Mouse (Mus musculus) lung, postnatal 0 days (tissue): ENCODE results near the gene Tcf15. TPM values are rescaled to one million over a fixed set of nuclear protein-coding genes. Genes with fewer than 3 reads are reported as not detected.
A peak's percentile ranks its signal among the peaks of the same experiment; 100 is the strongest.

ENCODE experiments used
- ATAC-seq: fragments of 200-750 bp; cut with Nextera tagmentation; 2 replicates; pipeline ENCODE4 v1.8.0; 2017; ENCODE audit warnings: moderate library complexity
- DNase-seq: peaks from one replicate; pipeline ENCODE4 v3.0.0-alpha.2; 2016; ENCODE audit warnings: low spot score
- H3K27ac ChIP-seq: fragments of 300-500 bp; sonication (generic); 2 replicates; pipeline ENCODE4 v1.5.1; 2014; ENCODE audit warnings: antibody characterized with exemption, mild to moderate bottlenecking, low read length, mixed read lengths
- H3K27me3 ChIP-seq: fragments of 300-500 bp; sonication (generic); replicated peaks from 2 replicates; pipeline ENCODE4 v1.6.1; 2014; ENCODE audit warnings: low read length, mixed read lengths; ENCODE audit not compliant: insufficient read depth
- H3K36me3 ChIP-seq: fragments of 300-500 bp; sonication (generic); 2 replicates; pipeline ENCODE4 v1.6.1; 2014; ENCODE audit warnings: low read length, mixed read lengths; ENCODE audit not compliant: insufficient read depth
- H3K4me1 ChIP-seq: fragments of 300-500 bp; sonication (generic); 2 replicates; pipeline ENCODE4 v1.6.1; 2014; ENCODE audit warnings: antibody characterized with exemption, low read depth, low read length, mixed read lengths; ENCODE audit not compliant: insufficient read depth
- H3K4me2 ChIP-seq: fragments of 300-500 bp; sonication (generic); replicated peaks from 2 replicates; pipeline ENCODE4 v1.6.1; 2014; ENCODE audit warnings: low read depth, mild to moderate bottlenecking, low read length, moderate library complexity, mixed read lengths
- H3K4me3 ChIP-seq: fragments of 300-500 bp; sonication (generic); 2 replicates; pipeline ENCODE4 v1.5.1; 2014; ENCODE audit warnings: low read depth, low read length
- H3K9ac ChIP-seq: fragments of 300-500 bp; sonication (generic); replicated peaks from 2 replicates; pipeline ENCODE4 v1.6.1; 2014; ENCODE audit warnings: low read depth, mild to moderate bottlenecking
- H3K9me3 ChIP-seq: fragments of 300-500 bp; sonication (generic); 2 replicates; pipeline ENCODE4 v1.6.1; 2016; ENCODE audit warnings: low read length, mixed read lengths
- CTCF ChIP-seq: IDR thresholded peaks from 2 replicates; pipeline ENCODE4 v1.5.1; 2016; ENCODE audit warnings: antibody characterized with exemption, mild to moderate bottlenecking
- EP300 ChIP-seq: IDR thresholded peaks from 2 replicates; pipeline ENCODE4 v1.6.1; 2016; ENCODE audit warnings: antibody characterized with exemption, mild to moderate bottlenecking, control low read depth
- WGBS: fragments of 180-500 bp; shearing (Covaris S2); extraction: QIAGEN DNeasy Blood & Tissue Kit; methylation state at CpG from one replicate; pipeline ENCODE4 v1.1.7; 2014; 5-methylcytosine and 5-hydroxymethylcytosine counted together
- polyA plus RNA-seq: library from polyadenylated mRNA; unstranded; fragments of >200 nt; fragmentation: Nextera tagmentation; extraction: Ambion mirVana; gene quantifications from 2 replicates; pipeline ENCODE4 v1.2.1, GENCODE M21; 2015

Tcf15 gene
- polyA plus RNA-seq, 1 experiment from 2014 or later: 2.0 TPM

DNA sequence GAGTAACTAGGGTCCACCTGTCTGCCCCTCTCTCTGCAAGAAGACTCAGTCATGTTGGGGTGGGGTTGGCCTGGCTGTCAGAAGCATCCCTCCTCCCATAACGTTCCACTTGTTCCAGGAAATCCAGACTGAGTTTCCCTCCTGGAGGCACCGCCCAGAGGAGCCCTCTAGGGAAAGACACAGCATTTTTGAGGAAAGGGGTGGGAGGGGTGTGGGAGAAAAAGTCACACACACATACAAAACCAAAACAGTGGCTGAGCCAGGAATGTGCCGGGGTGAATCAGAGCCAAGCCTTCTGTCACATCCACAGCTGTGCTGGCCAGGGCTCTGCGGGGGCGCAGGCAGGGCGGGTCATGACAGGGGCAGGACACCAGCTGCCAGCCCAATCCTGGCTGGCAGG, 37.0 kb downstream of the Tcf15 start:
- peak; percentile 80 for DNase-seq
- Histone ChIP-seq H3K4me3 (no peak overlapping the region), H3K27me3 (no peaks in the 10 kb centered on the region), H3K4me2 (no peak overlapping the region), H3K9me3 (no peaks in the 10 kb centered on the region), H3K27ac (no peak overlapping the region), H3K36me3 (no peaks in the 10 kb centered on the region), H3K9ac (no peak overlapping the region), H3K4me1 (no peaks in the 10 kb centered on the region; the same call in 1 of the 2 replicates)
- ATAC-seq: peak; percentile 96
- 21% methylated on average over 6 of the region's 6 CpGs for WGBS
- TF ChIP-seq EP300: peak; percentile 73
- TF ChIP-seq CTCF: no peak; the same call in none of the 2 replicates

DNA sequence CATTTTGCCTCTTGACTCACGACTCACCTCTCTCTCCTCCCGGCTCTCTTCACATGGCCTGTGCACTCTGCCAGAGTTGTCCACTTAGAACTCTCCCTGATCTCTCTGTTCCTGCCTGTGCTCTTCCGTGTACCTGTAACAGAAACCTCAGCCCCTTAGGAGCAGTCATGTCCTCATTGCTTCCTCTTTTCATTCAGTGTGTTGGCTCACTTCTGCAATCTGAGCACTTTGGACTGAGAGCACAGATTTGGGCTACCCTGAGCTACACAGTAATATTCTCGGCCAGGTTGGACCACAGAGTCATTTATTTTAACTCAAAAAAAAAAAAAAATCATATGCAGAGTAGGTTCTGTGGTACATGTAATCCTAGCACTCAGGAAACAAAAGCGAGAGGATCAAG, 43.8 kb downstream of the Tcf15 start:
- Histone ChIP-seq H3K4me1 (no peaks in the 10 kb centered on the region), H3K27me3 (no peaks in the 10 kb centered on the region), H3K4me2 (no peak overlapping the region), H3K9ac (no peak overlapping the region), H3K36me3 (no peaks in the 10 kb centered on the region), H3K4me3 (no peak overlapping the region), H3K9me3 (no peaks in the 10 kb centered on the region), H3K27ac (no peak overlapping the region)
- ATAC-seq: no peak
- TF ChIP-seq EP300 (no peak), CTCF (no peak)
- 74% methylated on average over 5 of the region's 5 CpGs for WGBS
- no peak for DNase-seq

- Histone ChIP-seq H3K4me1 (no peaks in the 10 kb centered on the region), H3K4me3 (no peak overlapping the region), H3K27ac (no peak overlapping the region), H3K36me3 (no peaks in the 10 kb centered on the region), H3K9ac (no peak overlapping the region), H3K4me2 (no peak overlapping the region), H3K9me3 (no peaks in the 10 kb centered on the region), H3K27me3 (no peaks in the 10 kb centered on the region)
- 44% methylated on average over 7 of the region's 7 CpGs for WGBS
- DNase-seq (no peak), ATAC-seq (peak; percentile 33; the same call in 1 of the 2 replicates)
- TF ChIP-seq CTCF: no peak
- TF ChIP-seq EP300: no peak
These were observed 45.9 kb downstream of the Tcf15 start for GRCm38 (mm10) chr2:152189213-152189612.

DNA sequence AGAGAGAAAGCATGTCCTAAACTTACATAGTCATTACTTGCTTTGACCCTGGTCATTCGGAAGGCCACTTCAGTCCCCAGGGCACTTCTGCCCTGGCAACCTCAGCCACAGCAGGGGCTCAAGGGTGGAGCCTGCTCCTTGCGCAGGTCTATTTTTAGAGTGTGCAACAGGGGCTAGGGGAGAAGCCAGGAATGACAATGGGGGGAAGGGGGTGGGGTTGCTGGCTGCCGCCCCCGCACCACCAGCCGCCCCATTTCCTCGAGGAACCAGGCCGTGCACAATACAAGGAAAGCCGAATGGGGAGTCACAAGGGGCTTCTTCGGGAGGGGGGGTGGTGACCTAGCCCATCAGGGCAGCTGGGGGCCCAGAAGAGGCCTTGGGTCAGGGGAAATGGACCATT, 46.3 kb downstream of the Tcf15 start:
- 67% methylated on average over 9 of the region's 9 CpGs for WGBS

GRCm38 (mm10) chr2:152190161-152190560, 46.8 kb downstream of the Tcf15 start:
- Histone ChIP-seq H3K4me2 (no peak overlapping the region), H3K4me3 (no peak overlapping the region), H3K9me3 (no peaks in the 10 kb centered on the region), H3K4me1 (no peaks in the 10 kb centered on the region), H3K36me3 (no peaks in the 10 kb centered on the region), H3K27me3 (no peaks in the 10 kb centered on the region), H3K9ac (no peak overlapping the region), H3K27ac (no peak overlapping the region)
- TF ChIP-seq CTCF: no peak
- no peak for TF ChIP-seq EP300
- ATAC-seq (no peak), DNase-seq (no peak)
- 61% methylated on average over 7 of the region's 7 CpGs for WGBS

More for the DNA sequence above, 46.3 kb downstream of the Tcf15 start:
- TF ChIP-seq EP300 (no peak), CTCF (no peak)
- ATAC-seq (peak; percentile 86), DNase-seq (peak; percentile 21)
- Histone ChIP-seq H3K4me1 (no peaks in the 10 kb centered on the region), H3K4me3 (no peak overlapping the region), H3K9ac (no peak overlapping the region), H3K27me3 (no peaks in the 10 kb centered on the region), H3K9me3 (no peaks in the 10 kb centered on the region), H3K36me3 (no peaks in the 10 kb centered on the region), H3K27ac (no peak overlapping the region), H3K4me2 (no peak overlapping the region)

GRCm38 (mm10) chr2:152192591-152193345, 49.4 kb downstream of the Tcf15 start:
- Histone ChIP-seq H3K9ac (no peak overlapping the region), H3K4me1 (no peaks in the 10 kb centered on the region), H3K36me3 (no peaks in the 10 kb centered on the region), H3K27ac (no peak overlapping the region), H3K9me3 (no peaks in the 10 kb centered on the region), H3K4me3 (no peak overlapping the region), H3K27me3 (no peaks in the 10 kb centered on the region), H3K4me2 (no peak overlapping the region)
- DNase-seq (no peak), ATAC-seq (no peak)
- TF ChIP-seq EP300 (no peak), CTCF (no peak)
- 65% methylated on average over 13 of the region's 13 CpGs for WGBS
